ENCODE assay signal across 10 mouse cellular contexts in the genomic region with DNA sequence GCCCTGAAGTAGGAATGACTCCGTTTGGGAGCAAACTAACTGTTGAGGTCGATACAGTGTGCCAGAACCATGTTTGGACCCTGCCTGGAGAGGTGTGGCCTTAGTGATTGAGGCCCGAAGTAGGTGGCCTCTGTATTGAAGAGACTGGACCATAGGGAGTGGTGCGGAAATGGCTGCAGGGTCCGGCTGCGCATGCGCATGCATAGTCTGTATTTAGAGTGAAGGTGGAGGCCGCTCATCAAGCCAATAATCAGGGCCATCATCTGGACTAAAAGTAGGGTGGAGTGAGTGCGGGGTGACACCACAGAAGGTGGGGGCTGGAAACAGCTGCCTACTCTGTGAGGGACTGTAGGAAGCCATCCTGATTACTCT. TPM values are rescaled to one million over a fixed set of nuclear protein-coding genes. Genes with fewer than 3 reads are reported as not detected.
DNase-seq lines count a peak whose midpoint lies in the region; ATAC-seq and TF ChIP-seq lines count a peak whose summit lies in the region.
"Had no signal": no experiment of that assay in that cellular context is flagged by ENCODE, and none has a peak within 500 bp of the region (broad histone marks: within the 10 kb centered on the region; RNA-seq: fewer than 3 reads in every experiment).

No protein-coding gene starts in this region.

- H3K36me3 ChIP-seq in neural tube, embryonic 13.5 days, result no peaks in the 10 kb centered on the region
- H3K36me3 ChIP-seq in heart, adult 2 months (ENCODE audit: control insufficient read depth, insufficient read depth, low read length), result no peaks in the 10 kb centered on the region

- TF ChIP-seq CTCF in heart, adult 2 months (IDR thresholded peaks at IDR 0.05), result no peak

- no peak overlapping the region for H3K9ac ChIP-seq in neural tube, embryonic 13.5 days
- no peak overlapping the region for H3K9ac ChIP-seq in heart, adult 2 months (ENCODE audit: low read depth, low read length)

- no peak for ATAC-seq in neural tube, embryonic 13.5 days (ENCODE audit: low read depth)
- no peak for ATAC-seq in monocyte, adult 5-6 weeks (replicated peaks; ENCODE audit: insufficient number of reproducible peaks, low FRiP score, low TSS enrichment, poor library complexity, severe bottlenecking)

- no peak overlapping the region for H3K4me3 ChIP-seq in neural tube, embryonic 13.5 days
- H3K4me3 ChIP-seq in heart, adult 2 months, result no peak overlapping the region

- 83% methylated on average over 9 of the region's 9 CpGs for WGBS in neural tube, embryonic 13.5 days
- WGBS in heart, adult 2 months, result 47% methylated on average over 9 of the region's 9 CpGs

- H3K9me3 ChIP-seq in neural tube, embryonic 13.5 days, result no peaks in the 10 kb centered on the region

- H3K4me2 ChIP-seq in neural tube, embryonic 13.5 days, result no peak overlapping the region

- no peak for DNase-seq in neural tube, embryonic 10.5 days (ENCODE audit: extremely low spot score, low spot score)
- peak; percentile 75 to 83 for DNase-seq in heart, adult 2 months
- DNase-seq in kidney, postnatal 10 days, result peak; percentile 58
- DNase-seq in adrenal gland, adult (ENCODE audit: inconsistent age in 2 of 2, low spot score in 1 of 2), result no peak
- no peak for DNase-seq in left cerebral cortex, adult 8-10 months (ENCODE audit: low spot score in 2 of 2)

- intact Hi-C loops in heart, adult 2 months (cut with DNase I), result loop anchor here (2.0 kb wide), 1 partner anchor 17 kb away; no protein-coding TSS in a partner anchor

- TF ChIP-seq EP300 in heart, adult 2 months (IDR thresholded peaks at IDR 0.05; ENCODE audit: insufficient read depth, low read depth, low read length), result no peak

- peak overlapping the region; percentile 47; the same call in 1 of the 2 replicates for H3K27ac ChIP-seq in neural tube, embryonic 13.5 days (replicated peaks)
- H3K27ac ChIP-seq in heart, adult 2 months, result peak overlapping the region; percentile 85

- H3K27me3 ChIP-seq in neural tube, embryonic 13.5 days, result no peaks in the 10 kb centered on the region
- no peaks in the 10 kb centered on the region for H3K27me3 ChIP-seq in heart, adult 2 months (ENCODE audit: control insufficient read depth, insufficient read depth, low read length)

- H3K79me2 ChIP-seq in heart, adult 2 months (replicated peaks; ENCODE audit: control insufficient read depth, insufficient read depth, low read length), result no peaks in the 10 kb centered on the region

- peaks cover 8% of the 10 kb centered on the region for H3K4me1 ChIP-seq in neural tube, embryonic 13.5 days (replicated peaks)
- H3K4me1 ChIP-seq in heart, adult 2 months (ENCODE audit: control insufficient read depth, insufficient read depth, low read length), result peaks cover 9% of the 10 kb centered on the region

- TF ChIP-seq POLR2A in heart, adult 2 months (IDR thresholded peaks at IDR 0.05; ENCODE audit: insufficient read depth, low read depth, low read length), result no peak

RNA-seq across cellular contexts. Expression of a gene that starts 9.7 kb away (rescaled TPM):
- not detected in 2 replicates for polyA plus RNA-seq in neural tube, embryonic 13.5 days (2015; fragmentation: Nextera tagmentation; extraction: Ambion mirVana)
- not detected for total RNA-seq in heart, adult 2 months (2021)
- 0.25 TPM in 1 of 2 replicates, not detected in the other for polyA plus RNA-seq in heart, adult 2 months (2012; rRNA removed)
- not detected for total RNA-seq in left cerebral cortex, adult 8-10 months (2022)
- total RNA-seq in monocyte, adult 5-6 weeks (2017), result 2.5 TPM in 1 of 3 replicates, not detected in the others
- polyA plus RNA-seq: cortical plate, adult 2 months; large intestine, adult 2 months; stomach, embryonic 16.5 days had no signal

RNA-seq across cellular contexts. Expression of a gene that starts 18.4 kb away (rescaled TPM):
- polyA plus RNA-seq in neural tube, embryonic 13.5 days (2015; fragmentation: Nextera tagmentation; extraction: Ambion mirVana), result 1.8 TPM in 1 of 2 replicates, not detected in the other
- total RNA-seq in heart, adult 2 months (2021), result 100 to 1,000 TPM; 149 to 200 TPM
- polyA plus RNA-seq in heart, adult 2 months (2012; rRNA removed), result 1,109 and 1,504 TPM in 2 replicates
- total RNA-seq in left cerebral cortex, adult 8-10 months (2022), result under 1 TPM in 3 of 4 experiments, not detected in 1; 0.23 to 0.48 (median 0.25) TPM
- total RNA-seq in monocyte, adult 5-6 weeks (2017), result not detected in 3 replicates

RNA-seq across cellular contexts. Expression of a gene that starts 21.7 kb away (rescaled TPM):
- 187 and 207 TPM in 2 replicates for polyA plus RNA-seq in neural tube, embryonic 13.5 days (2015; fragmentation: Nextera tagmentation; extraction: Ambion mirVana)
- total RNA-seq in heart, adult 2 months (2021), result 10 to 100 TPM; 51.1 to 82.4 TPM
- polyA plus RNA-seq in heart, adult 2 months (2012; rRNA removed), result 48.7 and 67.7 TPM in 2 replicates
- total RNA-seq in left cerebral cortex, adult 8-10 months (2022), result 10 to 100 TPM in 1 of 4 experiments, 1 to 10 TPM in 3; 7.0 to 10.2 (median 8.0) TPM
- not detected in 3 replicates for total RNA-seq in monocyte, adult 5-6 weeks (2017)

RNA-seq across cellular contexts. Expression of a gene that starts 33.2 kb away (rescaled TPM):
- polyA plus RNA-seq in neural tube, embryonic 13.5 days (2015; fragmentation: Nextera tagmentation; extraction: Ambion mirVana), result 18.0 and 19.3 TPM in 2 replicates
- total RNA-seq in heart, adult 2 months (2021), result 10 to 100 TPM; 49.3 to 52.0 TPM
- 22.3 and 23.8 TPM in 2 replicates for polyA plus RNA-seq in heart, adult 2 months (2012; rRNA removed)
- 100 to 1,000 TPM; 708 to 774 (median 713) TPM for total RNA-seq in left cerebral cortex, adult 8-10 months (2022)
- 127 to 216 TPM (median 141 TPM) in 3 replicates for total RNA-seq in monocyte, adult 5-6 weeks (2017)

RNA-seq across cellular contexts. Expression of a gene that starts 52.0 kb away (rescaled TPM):
- polyA plus RNA-seq in neural tube, embryonic 13.5 days (2015; fragmentation: Nextera tagmentation; extraction: Ambion mirVana), result 133 and 151 TPM in 2 replicates
- 1 to 10 TPM; 1.2 to 1.7 TPM for total RNA-seq in heart, adult 2 months (2021)
- 0.82 and 1.9 TPM in 2 replicates for polyA plus RNA-seq in heart, adult 2 months (2012; rRNA removed)
- 10 to 100 TPM; 24.4 to 28.9 (median 28.7) TPM for total RNA-seq in left cerebral cortex, adult 8-10 months (2022)
- total RNA-seq in monocyte, adult 5-6 weeks (2017), result 0.38 to 1.5 TPM in 2 of 3 replicates, not detected in the other

Comparison
In these comparisons a context has a peak if more than half of its experiments do, and no peak if none do; other contexts are left out.
1. DNase-seq: peak in heart, adult 2 months (2 of 2) and kidney, postnatal 10 days (single experiment); none in neural tube, embryonic 10.5 days (single experiment), adrenal gland, adult (0 of 2) and left cerebral cortex, adult 8-10 months (0 of 2).
2. RNA of a gene that starts 18.4 kb away (total RNA-seq): 149 to 200 TPM in heart, adult 2 months; 0.23 to 0.48 TPM in left cerebral cortex, adult 8-10 months and not detected in monocyte, adult 5-6 weeks; every median in the first group is over 100 times any median in the second.
3. RNA of a gene that starts 21.7 kb away (total RNA-seq): 51.1 to 82.4 TPM in heart, adult 2 months; 7.0 to 10.2 TPM in left cerebral cortex, adult 8-10 months and not detected in monocyte, adult 5-6 weeks; every median in the first group is over 4 times any median in the second.